Mouse (Mus musculus) large intestine, adult 2 months (tissue): Measurements from ENCODE around the gene Tnfrsf1a. TPM values are rescaled to one million over a fixed set of nuclear protein-coding genes. Genes with fewer than 3 reads are reported as not detected.

ENCODE experiments used
- DNase-seq: peaks from one replicate; pipeline ENCODE4 v3.0.0-alpha.2; 2012; ENCODE audit warnings: low read depth, low spot score
- WGBS: fragments of 180-500 bp; shearing (Covaris S2); methylation state at CpG from one replicate; pipeline ENCODE4 v1.1.7; 2018; 5-methylcytosine and 5-hydroxymethylcytosine counted together
- polyA plus RNA-seq: library from polyadenylated mRNA; depleted of rRNA; stranded (reverse); fragments of >200 nt; gene quantifications from 2 replicates; pipeline ENCODE4 v1.2.3, GENCODE M21; 2012

The Tnfrsf1a gene
- polyA plus RNA-seq, 1 experiment: 123 TPM

DNA sequence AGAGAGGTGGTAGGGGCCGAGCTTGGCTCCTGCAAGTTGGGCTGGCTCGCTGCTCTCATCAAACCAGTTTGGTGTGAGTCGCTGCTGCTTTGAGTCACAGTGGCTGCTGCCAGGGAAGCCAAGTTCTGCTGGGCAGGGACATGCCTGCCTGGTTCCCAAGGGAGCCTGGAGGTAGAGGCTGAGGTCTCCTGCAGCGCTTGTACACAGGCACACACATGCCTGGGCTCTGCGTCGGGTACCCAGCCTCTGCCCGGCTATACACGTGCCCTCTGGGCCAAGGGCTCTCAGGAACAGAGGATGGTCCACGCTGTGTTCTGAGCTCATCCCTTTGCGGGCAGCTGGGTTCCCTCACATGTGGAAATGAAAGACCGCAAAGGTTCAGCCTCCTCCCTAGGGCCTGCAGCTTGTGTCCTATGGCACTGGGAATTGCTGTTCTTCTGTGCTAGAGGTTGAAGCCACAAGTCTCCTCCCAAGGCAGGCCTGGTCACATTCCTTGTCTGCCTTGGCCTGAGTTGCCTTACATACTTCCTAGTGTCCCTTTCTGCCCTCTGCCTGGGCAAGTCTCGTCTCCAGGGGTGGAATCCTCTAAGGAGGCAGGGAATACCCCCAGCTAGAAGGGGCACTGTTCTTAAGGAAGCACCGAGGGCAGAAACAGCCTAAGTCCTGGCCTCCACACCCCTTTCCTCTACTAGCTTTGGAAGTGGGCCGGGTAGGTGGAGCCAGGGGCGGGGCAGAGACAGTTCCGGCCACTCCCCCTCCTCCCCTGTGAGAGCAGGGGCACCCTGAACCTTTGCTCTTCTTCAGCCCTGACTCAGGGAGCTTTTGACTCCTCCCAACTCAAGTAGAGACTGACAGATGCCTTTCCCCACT is 28.7 kb downstream of the Tnfrsf1a start:
- no peak for DNase-seq
- 23% methylated on average over 16 of the region's 16 CpGs for WGBS

DNA sequence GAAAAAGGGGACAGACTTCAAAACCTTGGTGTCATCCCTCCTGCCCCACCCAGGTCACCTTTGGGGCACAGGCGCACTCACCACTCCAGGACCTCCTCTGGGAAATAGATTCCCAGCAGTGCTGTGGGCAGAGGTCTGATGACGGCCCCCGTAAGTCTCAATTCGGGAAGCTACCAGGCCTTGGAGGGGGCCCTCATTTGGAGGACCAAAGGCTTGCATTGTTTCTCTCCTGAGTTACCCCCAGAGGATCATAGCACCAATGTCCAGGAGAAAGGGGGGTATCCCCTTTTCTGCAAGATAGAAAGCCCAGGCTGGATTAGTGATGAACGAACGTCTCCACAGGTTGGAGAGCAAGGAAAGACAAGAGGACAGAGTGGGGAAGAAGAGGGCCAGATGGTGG is 29.5 kb downstream of the Tnfrsf1a start:
- no peak for DNase-seq
- WGBS: 68% methylated on average over 6 of the region's 6 CpGs

DNA sequence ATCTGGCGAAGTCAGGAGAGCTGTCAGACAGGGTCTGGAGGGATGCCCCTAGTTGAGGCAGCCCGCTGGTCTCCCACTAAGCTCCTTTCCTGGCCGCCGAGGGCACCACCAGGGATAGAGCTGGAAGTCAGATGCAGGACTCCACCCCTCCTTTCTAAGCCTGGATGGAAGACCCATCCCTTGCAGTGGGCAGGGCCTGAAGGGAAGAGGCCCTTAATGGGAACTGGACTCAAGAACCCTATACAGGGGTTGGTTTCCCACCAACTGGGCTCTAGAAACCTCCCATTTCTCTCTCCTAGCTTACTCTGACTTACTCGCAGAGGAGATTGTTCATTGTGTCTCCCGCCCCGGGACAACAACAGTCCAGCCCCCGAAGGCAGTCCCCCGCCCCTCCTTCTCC is 30.6 kb downstream of the Tnfrsf1a start:
- 26% methylated on average over 9 of the region's 9 CpGs for WGBS
- no peak for DNase-seq

DNA sequence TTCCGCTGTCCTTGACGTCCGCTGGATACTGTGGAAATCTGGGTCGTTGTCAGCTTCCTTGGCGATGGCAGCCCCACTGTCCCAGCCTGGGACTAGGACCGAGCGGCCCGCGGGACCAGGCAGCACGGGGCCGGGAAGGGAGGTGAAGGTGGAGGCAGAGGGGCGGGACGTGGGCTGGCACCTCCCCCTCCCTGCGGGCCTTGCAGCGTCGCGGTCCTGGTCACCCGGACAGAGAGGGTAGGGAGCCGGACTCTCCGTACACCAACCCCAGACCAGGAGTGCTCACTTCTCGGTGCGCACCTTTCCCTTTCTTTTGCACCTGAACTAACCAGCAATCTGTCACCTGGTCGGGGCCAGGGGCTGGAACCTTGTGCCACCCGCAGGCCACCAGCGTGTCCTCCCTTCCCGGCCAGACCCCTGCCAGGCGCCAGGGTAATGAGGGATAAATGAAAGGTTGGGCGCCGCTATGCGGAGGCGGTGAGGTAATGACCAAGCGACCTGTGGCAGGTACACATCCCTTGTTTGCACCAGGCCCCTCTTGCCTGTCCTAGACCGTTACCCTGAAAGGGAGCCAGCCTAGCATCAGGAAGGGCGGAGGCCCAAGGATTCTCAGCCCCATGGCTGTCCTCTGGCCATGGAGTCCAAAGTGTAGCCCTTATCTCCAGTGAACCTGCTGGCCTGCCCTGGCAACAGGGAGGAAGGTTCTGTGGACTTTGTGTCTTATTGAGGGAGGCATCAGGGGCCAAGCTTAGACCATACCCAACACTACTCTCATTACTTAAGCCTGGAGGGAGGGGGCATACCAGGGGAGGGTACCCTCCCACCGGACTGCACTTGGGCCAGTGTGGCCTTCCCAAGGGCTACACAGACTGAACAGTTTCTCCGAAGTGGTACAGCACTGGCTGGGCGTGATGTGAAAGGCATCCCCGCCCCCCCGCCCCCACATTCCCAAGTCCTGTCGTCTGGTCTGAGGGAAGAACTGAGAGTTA is 31.5 kb downstream of the Tnfrsf1a start, which contains the start of gene Plekhg6:
Plekhg6 (minus strand) TSS at position 422 of the 989 bp plus-strand sequence.
- no peak for DNase-seq

DNA sequence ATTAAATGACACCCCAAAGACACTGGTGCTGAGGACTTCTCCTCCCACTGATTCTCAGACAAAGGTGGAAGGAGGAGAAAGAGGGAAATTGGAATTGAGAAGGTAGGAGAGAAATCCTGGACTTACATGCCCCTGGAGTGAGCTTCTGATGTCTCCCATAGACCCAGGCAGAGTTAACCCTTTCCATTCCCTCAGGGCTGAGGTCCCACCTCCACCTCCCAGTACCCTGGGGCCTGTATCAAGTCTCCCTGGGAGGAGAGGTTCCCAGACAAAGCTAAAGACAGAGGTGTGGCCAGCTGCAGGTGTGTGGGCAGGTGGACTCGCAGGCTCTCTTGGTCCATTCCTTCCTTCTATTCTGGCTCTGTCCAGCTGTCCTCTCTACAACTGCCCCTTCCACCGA is 32.9 kb downstream of the Tnfrsf1a start:
- DNase-seq: no peak
- 48% methylated on average over 2 of the region's 2 CpGs for WGBS

More for the DNA sequence above, 31.5 kb downstream of the Tnfrsf1a start, which contains the start of gene Plekhg6:
- 11% methylated on average over 40 of the region's 40 CpGs for WGBS

DNA sequence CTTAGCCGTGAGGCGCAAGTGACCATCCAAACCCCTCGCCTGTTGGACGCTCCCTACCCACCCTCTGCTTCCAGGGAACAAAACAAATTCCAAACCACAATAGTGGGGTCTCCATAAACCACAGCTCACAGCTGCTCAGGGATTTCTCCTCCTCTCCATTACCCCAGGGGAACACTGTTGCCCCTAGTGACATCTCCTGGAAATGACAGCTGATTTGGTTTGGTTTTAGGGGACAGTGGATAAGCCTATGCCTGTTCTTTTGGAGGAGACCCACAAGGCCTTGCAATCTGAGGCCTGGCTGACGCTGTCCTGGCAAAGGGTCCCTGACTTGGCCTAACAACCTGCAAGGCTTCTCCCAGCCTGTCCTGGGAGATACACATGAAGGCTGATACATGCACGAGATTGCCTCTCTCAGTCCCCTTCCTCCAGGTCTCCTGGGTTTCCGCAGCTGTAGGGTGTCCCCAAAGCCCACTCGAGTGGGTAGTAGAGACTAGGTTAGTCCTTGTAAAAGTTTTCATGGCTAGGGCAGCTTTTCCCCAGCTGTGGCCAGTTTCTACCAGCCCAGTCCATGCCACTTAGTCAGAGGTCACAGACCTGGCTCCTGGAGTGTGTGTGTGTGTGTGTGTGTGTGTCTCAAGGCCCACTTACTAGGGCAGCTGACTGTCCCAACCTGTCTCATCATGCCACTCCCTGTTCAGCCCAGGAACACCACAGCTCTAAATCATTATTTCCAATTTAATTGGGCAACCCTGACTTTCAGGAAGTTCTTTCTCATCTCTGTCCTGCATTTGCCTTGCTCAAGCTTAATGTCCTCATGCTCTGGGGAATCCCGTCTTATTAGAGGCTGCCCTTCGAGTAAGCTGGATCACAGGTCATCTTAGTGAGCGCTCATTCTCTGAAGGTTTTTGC is 36.2 kb downstream of the Tnfrsf1a start:
- DNase-seq: no peak
- WGBS: 72% methylated on average over 11 of the region's 11 CpGs

DNA sequence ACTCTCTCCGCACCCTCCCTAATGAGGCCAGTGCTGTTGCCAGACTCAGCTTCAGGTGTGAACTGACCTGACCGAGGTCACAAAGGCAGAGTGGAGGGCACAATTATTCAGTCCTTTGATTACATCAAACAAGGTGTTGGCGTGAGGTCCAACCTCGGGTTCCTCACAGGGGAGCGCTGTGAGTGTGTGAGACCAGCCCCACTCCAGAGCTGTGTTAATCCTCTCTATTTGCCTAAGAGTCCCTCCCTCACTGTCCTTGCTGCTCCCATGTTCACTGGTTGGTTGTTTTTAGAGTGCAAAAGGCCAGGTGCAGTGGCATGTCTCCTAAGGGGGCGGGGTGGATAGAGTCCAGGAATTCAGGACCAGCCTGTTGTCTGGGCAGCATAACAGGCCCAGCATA is 36.9 kb downstream of the Tnfrsf1a start:
- 45% methylated on average over 6 of the region's 6 CpGs for WGBS
- DNase-seq: no peak

DNA sequence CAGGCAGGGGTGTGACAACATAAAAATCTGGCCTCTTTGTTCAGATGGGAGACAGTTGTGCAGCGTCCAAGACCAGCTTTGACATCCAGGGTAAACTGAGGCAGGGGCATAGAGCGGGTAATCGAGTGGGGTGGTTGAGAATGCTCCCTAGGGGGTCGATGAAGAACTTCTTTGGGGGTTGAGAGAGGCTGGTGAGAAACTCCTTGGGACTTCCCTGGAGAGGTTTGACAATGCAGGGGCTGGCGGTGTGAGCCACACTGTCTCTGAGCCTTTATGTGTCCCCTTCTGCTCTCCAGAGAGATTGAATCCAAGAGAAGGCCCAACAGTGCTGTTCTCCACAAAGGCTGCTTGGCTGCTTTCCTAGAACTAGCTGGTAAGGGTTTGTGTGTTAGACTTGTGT is 40.7 kb downstream of the Tnfrsf1a start:
- 90% methylated on average over 5 of the region's 5 CpGs for WGBS
- DNase-seq: no peak

DNA sequence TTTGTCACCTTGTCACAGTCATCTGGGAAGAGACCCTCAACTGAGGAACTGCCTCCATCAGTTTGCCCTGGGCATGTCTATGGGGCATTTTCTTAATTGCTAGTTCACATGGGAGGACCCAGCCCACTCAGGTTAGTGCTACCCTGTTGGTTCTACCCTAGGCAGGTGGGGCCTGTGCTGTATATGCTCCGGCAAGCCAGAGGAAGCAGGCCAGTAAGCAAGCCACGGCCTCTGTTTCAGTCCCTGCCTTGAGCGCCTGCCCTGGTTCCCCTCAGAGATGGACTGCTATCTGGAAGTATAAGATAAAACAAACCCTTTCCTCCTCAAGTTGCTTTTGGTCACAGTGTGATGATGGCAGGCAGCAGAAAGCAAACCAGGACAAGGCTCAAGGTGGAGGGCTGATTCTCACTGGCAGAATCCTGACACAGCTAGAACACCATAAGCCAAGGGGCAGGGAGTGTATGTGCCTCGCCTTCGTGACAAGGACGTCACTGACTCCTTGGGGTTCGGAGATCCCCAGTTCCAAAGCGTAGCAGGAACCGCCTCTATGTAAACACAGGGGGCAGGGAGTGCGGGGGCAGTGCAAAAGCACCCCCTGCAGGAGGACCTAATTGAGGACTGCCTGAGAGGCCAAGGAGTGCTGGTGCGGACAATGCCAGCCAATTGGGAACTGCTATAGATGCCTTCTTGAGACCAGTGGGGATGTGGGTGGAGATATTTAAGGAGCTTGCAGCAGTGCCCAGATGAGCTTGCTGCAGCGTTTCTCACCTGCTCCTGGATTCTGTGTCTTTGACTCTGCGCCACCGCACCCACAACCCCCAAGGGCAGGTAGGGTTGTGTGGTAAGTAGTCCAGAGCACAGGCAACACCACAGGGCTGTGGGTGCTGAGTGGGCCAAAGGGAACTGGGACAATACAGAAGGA is 56.6 kb downstream of the Tnfrsf1a start:
- DNase-seq: no peak
- WGBS: 66% methylated on average over 14 of the region's 14 CpGs

DNA sequence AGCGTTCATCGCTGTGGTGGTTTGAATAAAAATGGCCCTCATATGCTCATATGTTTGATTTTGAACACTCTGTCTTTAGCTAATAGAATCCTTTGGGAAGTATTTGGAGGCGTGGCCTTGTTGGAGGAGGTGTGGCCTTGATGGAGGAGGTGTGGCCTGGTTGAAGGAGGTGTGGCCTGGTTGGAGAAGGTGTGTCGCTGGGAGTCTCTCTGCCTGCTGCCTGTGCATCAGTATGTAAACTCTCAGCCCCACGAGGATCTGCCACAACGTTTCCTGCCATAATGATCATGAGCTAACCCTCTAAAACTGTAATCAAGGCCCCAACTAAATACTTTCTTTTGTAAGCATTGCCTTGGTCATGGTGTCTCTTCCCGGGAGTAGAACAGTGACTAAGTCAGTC is 58.1 kb downstream of the Tnfrsf1a start:
- no peak for DNase-seq
- WGBS: 54% methylated on average over 7 of the region's 7 CpGs

DNA sequence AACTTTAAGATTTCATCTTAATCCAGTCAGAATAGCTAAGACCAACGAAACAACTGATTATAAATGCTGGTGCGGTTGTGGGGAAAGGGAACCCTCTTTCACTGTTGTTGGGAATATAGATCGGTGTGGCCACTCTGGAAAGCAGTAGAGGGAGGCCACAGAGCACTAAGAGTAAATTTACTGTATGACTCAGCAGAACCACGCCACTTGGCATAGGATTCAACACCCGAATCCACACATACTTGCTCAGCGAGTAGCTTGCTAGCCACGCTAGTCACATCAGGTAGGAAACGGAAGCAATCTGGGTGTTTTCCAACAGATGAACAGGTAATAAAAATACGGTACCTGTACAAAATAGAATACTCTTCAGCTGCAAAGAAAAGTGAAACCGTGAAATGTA is 58.5 kb downstream of the Tnfrsf1a start:
- 32% methylated on average over 10 of the region's 10 CpGs for WGBS
- DNase-seq: no peak

DNA sequence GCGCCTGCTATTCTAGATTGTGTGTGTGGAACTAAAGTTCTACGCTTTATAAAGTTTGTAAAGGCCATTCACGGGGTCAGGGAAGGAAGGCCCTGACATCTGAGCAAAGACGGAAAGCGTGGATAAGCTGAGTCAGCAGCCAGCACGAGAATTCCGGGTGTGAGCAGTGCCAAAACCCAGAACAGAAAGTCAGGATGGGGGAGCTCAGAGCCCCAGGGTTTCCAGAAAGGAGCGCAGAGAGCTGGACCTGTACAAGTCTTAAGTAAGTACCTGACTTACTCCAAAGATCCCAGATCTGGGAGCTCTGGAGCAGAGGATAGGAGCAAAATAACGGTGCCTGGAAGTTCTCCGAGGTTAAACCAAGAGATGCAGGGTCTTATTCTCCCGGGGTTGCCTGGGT is 61.4 kb downstream of the Tnfrsf1a start:
- WGBS: 36% methylated on average over 11 of the region's 11 CpGs
- DNase-seq: no peak

DNA sequence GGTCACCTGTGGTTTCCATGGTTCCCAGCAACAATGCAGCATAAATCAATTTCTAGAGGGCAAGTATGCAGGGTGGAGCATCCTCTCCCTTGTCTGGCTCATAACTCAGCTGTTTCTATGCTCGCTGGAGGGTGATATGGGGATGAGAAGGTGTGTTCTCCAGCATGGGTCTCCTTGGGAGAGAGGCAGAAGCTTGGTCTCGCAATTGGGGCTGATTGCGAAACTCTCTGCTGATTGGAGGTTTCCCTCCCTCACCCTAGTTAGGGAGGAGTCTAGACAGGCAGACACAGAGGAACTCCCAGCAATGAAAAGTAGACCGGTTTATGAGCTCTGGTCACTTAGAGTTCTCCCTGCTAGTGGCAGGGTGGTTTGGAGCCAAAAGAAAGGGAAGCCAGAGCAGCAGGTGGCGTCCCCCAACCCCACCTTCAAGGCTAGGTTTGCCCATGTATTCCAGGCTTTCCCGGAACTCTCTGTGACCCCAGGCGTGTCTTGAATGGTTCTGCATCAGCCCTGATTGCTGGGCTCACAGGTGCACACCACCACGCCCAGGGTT is 61.9 kb downstream of the Tnfrsf1a start:
- 19% methylated on average over 8 of the region's 8 CpGs for WGBS
- no peak for DNase-seq

DNA sequence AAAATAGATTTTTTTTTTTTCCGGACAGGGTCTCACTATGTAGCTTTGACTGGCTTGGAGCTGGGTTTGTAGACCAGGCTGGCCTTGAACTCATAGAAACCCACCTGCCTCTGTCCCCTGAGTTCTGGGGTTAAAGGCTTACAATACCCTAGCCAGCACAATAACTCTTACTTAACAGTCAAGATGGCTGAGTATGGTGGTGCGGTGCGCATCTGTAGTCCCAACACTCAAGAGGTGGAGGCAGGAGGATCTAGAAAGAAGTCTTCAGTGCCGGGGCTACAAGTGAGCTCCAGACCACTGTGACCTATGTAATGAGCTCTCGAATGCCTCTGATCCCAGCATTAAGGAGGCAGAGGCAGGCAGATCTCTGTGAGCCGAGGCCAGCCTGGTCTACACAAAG is 62.5 kb downstream of the Tnfrsf1a start:
- WGBS: 88% methylated on average over 6 of the region's 6 CpGs
- no peak for DNase-seq
